Mouse (Mus musculus) left cerebral cortex, postnatal 36 days (tissue): ENCODE data around the gene F10. TPM values are rescaled to one million over a fixed set of nuclear protein-coding genes. Genes with fewer than 3 reads are reported as not detected.

Source experiments
- DNase-seq, 2 experiments: peaks; one replicate each; pipeline ENCODE4 v3.0.0; 2021 to 2022; ENCODE audit warnings: low spot score in 2 of 2, mixed read lengths in 1 of 2
- intact Hi-C: fragments of 180-260 bp; cut with DNase I; formaldehyde crosslinking; loops from one replicate; pipeline ENCODE4 v1.15.1; 2025
- total RNA-seq, 2 experiments: library from RNA; stranded (reverse); gene quantifications; 2 replicates each; pipeline ENCODE4 v1.2.3; 2021

The F10 gene
- not detected for total RNA-seq

GRCm38 (mm10) chr8:13037015-13037414 is at the start of gene F10:
Gene F10 (plus strand): TSS chr8:13037308.
- no peak for DNase-seq
- intact Hi-C loops = no loop called here

- intact Hi-C loops = loop anchor here (5.0 kb wide), 1 partner anchor 70 kb away; no protein-coding TSS in a partner anchor
These were observed 49.5 kb upstream of the F10 start for GRCm38 (mm10) chr8:12987571-12987970.

GRCm38 (mm10) chr8:12988722-12989430 is 48.2 kb upstream of the F10 start:
- no peak for DNase-seq
- intact Hi-C loops = loop anchor here (5.0 kb wide), 1 partner anchor 72 kb away; no protein-coding TSS in a partner anchor

More at GRCm38 (mm10) chr8:12987571-12987970, 49.5 kb upstream of the F10 start:
- peak; percentile 87 to 88 for DNase-seq

GRCm38 (mm10) chr8:12991411-12991810 is 45.7 kb upstream of the F10 start:
- intact Hi-C loops = no loop called here
- DNase-seq = no peak

GRCm38 (mm10) chr8:12994468-12994867 is 42.6 kb upstream of the F10 start:
- intact Hi-C loops = no loop called here
- no peak for DNase-seq

GRCm38 (mm10) chr8:12995481-12995880 is 41.6 kb upstream of the F10 start:
- intact Hi-C loops = no loop called here
- DNase-seq = no peak

- DNase-seq = no peak
- intact Hi-C loops = no loop called here
These were observed 40.3 kb upstream of the F10 start for GRCm38 (mm10) chr8:12996831-12997275.

GRCm38 (mm10) chr8:12998331-12998730 is 38.8 kb upstream of the F10 start:
- intact Hi-C loops = no loop called here
- DNase-seq = no peak

GRCm38 (mm10) chr8:12999793-13000192 is 37.3 kb upstream of the F10 start:
- peak in 1 of 2 experiments; percentile 45 for DNase-seq
- intact Hi-C loops = no loop called here

GRCm38 (mm10) chr8:13007458-13007857 is 29.6 kb upstream of the F10 start:
- intact Hi-C loops = no loop called here

GRCm38 (mm10) chr8:13010313-13010712 is 26.8 kb upstream of the F10 start:
- intact Hi-C loops = no loop called here
- no peak for DNase-seq

More at GRCm38 (mm10) chr8:13007458-13007857, 29.6 kb upstream of the F10 start:
- DNase-seq = no peak

GRCm38 (mm10) chr8:13019560-13019959 is 17.5 kb upstream of the F10 start:
- no peak for DNase-seq
- intact Hi-C loops = loop anchor here (5.0 kb wide), 1 partner anchor 58 kb away; no protein-coding TSS in a partner anchor

- DNase-seq = peak; percentile 50 to 61
- intact Hi-C loops = no loop called here
These were observed 15.3 kb upstream of the F10 start for GRCm38 (mm10) chr8:13021830-13022229.

- intact Hi-C loops = no loop called here
- DNase-seq = no peak
These were observed 11.5 kb upstream of the F10 start, which contains the start of gene F7 for GRCm38 (mm10) chr8:13025487-13026224. Gene F7 (plus strand): TSS chr8:13026034.

GRCm38 (mm10) chr8:13027615-13028014 is 9.5 kb upstream of the F10 start:
- intact Hi-C loops = no loop called here
- no peak for DNase-seq

GRCm38 (mm10) chr8:13028482-13028881 is 8.6 kb upstream of the F10 start:
- intact Hi-C loops = no loop called here
- DNase-seq = peak; percentile 74 to 82

GRCm38 (mm10) chr8:13036346-13036812 is 729 bp upstream of the F10 start:
- intact Hi-C loops = no loop called here
- DNase-seq = peak; percentile 21 to 31

- intact Hi-C loops = no loop called here
- no peak for DNase-seq
These were observed 461 bp downstream of the F10 start for GRCm38 (mm10) chr8:13037569-13037968.

GRCm38 (mm10) chr8:13039054-13039453 is 1.9 kb downstream of the F10 start:
- DNase-seq = no peak
- intact Hi-C loops = no loop called here

- intact Hi-C loops = no loop called here
- DNase-seq = no peak
These were observed 4.4 kb downstream of the F10 start for GRCm38 (mm10) chr8:13041459-13041858.

GRCm38 (mm10) chr8:13047652-13048051 is 10.5 kb downstream of the F10 start:
- intact Hi-C loops = no loop called here

More at GRCm38 (mm10) chr8:13047652-13048051, 10.5 kb downstream of the F10 start:
- DNase-seq = no peak
